Comparison of ENCODE assay signal across 12 mouse cellular contexts in genomic region chr13:93936455-93936854, GRCm38 (mm10).
DNase-seq lines count a peak whose midpoint lies in the region; ATAC-seq and TF ChIP-seq lines count a peak whose summit lies in the region.
"Had no signal": no experiment of that assay in that cellular context is flagged by ENCODE, and none has a peak within 500 bp of the region (broad histone marks: within the 10 kb centered on the region; RNA-seq: fewer than 3 reads in every experiment).

No protein-coding gene starts in this region.

- no peak overlapping the region for H3K4me2 ChIP-seq in liver, embryonic 11.5 days
- no peak overlapping the region for H3K4me2 ChIP-seq in forebrain, embryonic 15.5 days (replicated peaks)
- H3K4me2 ChIP-seq: embryonic facial prominence, embryonic 15.5 days; liver, embryonic 13.5 days had no signal

- no peak for ATAC-seq in liver, embryonic 11.5 days (replicated peaks; ENCODE audit: low FRiP score)
- ATAC-seq in cerebellum, adult (ENCODE audit: insufficient number of reproducible peaks, low FRiP score, low TSS enrichment) = peak; percentile 43; the same call in 1 of the 2 replicates
- no peak for ATAC-seq in frontal cortex, adult (ENCODE audit: low TSS enrichment)
- no peak for ATAC-seq in forebrain, embryonic 15.5 days (replicated peaks)

- WGBS in liver, adult 2 months = 45% methylated on average over 6 of the region's 6 CpGs
- WGBS in liver, embryonic 11.5 days = 88% methylated on average over 6 of the region's 6 CpGs
- 46% methylated on average over 6 of the region's 6 CpGs for WGBS in forebrain, embryonic 15.5 days

- DNase-seq in adrenal gland, adult 2 months = peak; percentile 56
- no peak for DNase-seq in adrenal gland, postnatal 4 days (ENCODE audit: low spot score in 2 of 2)
- DNase-seq in liver, adult 2 months (ENCODE audit: extremely low read depth, low read depth, low spot score) = peak; percentile 89
- DNase-seq in liver, embryonic 11.5 days (ENCODE audit: low spot score) = no peak
- peak; percentile 93 to 94 for DNase-seq in kidney, adult 8-10 months
- DNase-seq: heart, postnatal 36 days; liver, embryonic 13.5 days had no signal

- no peaks in the 10 kb centered on the region for H3K36me3 ChIP-seq in liver, adult 2 months (ENCODE audit: control insufficient read depth, insufficient read depth, low read length)
- no peaks in the 10 kb centered on the region for H3K36me3 ChIP-seq in liver, embryonic 11.5 days (ENCODE audit: control insufficient read depth, insufficient read depth, low read length)
- no peaks in the 10 kb centered on the region for H3K36me3 ChIP-seq in forebrain, embryonic 15.5 days
- H3K36me3 ChIP-seq: embryonic facial prominence, embryonic 15.5 days; liver, embryonic 13.5 days had no signal

- H3K27me3 ChIP-seq in liver, adult 2 months (ENCODE audit: control insufficient read depth, insufficient read depth, low read length) = no peaks in the 10 kb centered on the region
- H3K27me3 ChIP-seq in liver, embryonic 11.5 days (replicated peaks; ENCODE audit: control insufficient read depth, insufficient read depth, low read length) = no peaks in the 10 kb centered on the region
- no peaks in the 10 kb centered on the region for H3K27me3 ChIP-seq in forebrain, embryonic 15.5 days
- H3K27me3 ChIP-seq: embryonic facial prominence, embryonic 15.5 days; liver, embryonic 13.5 days had no signal

- no peak for TF ChIP-seq CTCF in liver, adult 2 months (IDR thresholded peaks at IDR 0.05; ENCODE audit: low read depth, low read length)

- no peak overlapping the region for H3K27ac ChIP-seq in liver, adult 2 months (replicated peaks; ENCODE audit: insufficient read depth, low read depth, low read length)
- H3K27ac ChIP-seq in liver, embryonic 11.5 days (ENCODE audit: low read depth, low read length) = no peak overlapping the region
- no peak overlapping the region for H3K27ac ChIP-seq in forebrain, embryonic 15.5 days (replicated peaks)
- H3K27ac ChIP-seq: embryonic facial prominence, embryonic 15.5 days; liver, embryonic 13.5 days; macrophage had no signal

- H3K9ac ChIP-seq in liver, adult 2 months (ENCODE audit: low read depth, low read length) = no peak overlapping the region
- no peak overlapping the region for H3K9ac ChIP-seq in liver, embryonic 11.5 days (ENCODE audit: low read depth, low read length)
- H3K9ac ChIP-seq in forebrain, embryonic 15.5 days (replicated peaks) = no peak overlapping the region
- H3K9ac ChIP-seq: embryonic facial prominence, embryonic 15.5 days; liver, embryonic 13.5 days had no signal

- H3K4me1 ChIP-seq in liver, adult 2 months (ENCODE audit: control insufficient read depth, insufficient read depth, low read length) = peaks cover 1% of the 10 kb centered on the region; the same call in 1 of the 2 replicates
- H3K4me1 ChIP-seq in liver, embryonic 11.5 days (replicated peaks; ENCODE audit: control insufficient read depth, insufficient read depth, low read length) = peaks cover 7% of the 10 kb centered on the region; the same call in 1 of the 2 replicates
- H3K4me1 ChIP-seq in forebrain, embryonic 15.5 days = peaks cover 11% of the 10 kb centered on the region

- no peak overlapping the region for H3K4me3 ChIP-seq in liver, adult 2 months (ENCODE audit: insufficient read depth, low read depth, low read length)
- no peak overlapping the region for H3K4me3 ChIP-seq in liver, embryonic 11.5 days (ENCODE audit: low read depth, low read length)
- no peak overlapping the region for H3K4me3 ChIP-seq in forebrain, embryonic 15.5 days
- H3K4me3 ChIP-seq: embryonic facial prominence, embryonic 15.5 days; liver, embryonic 13.5 days had no signal

- no peak for TF ChIP-seq POLR2A in liver, adult 2 months (IDR thresholded peaks at IDR 0.05; ENCODE audit: extremely low read depth, insufficient read depth, low read length)

- no peaks in the 10 kb centered on the region for H3K9me3 ChIP-seq in liver, embryonic 11.5 days (ENCODE audit: control insufficient read depth, low read length)
- no peaks in the 10 kb centered on the region for H3K9me3 ChIP-seq in forebrain, embryonic 15.5 days
- H3K9me3 ChIP-seq: embryonic facial prominence, embryonic 15.5 days; liver, embryonic 13.5 days had no signal

- H3K79me2 ChIP-seq in liver, adult 2 months (ENCODE audit: control insufficient read depth, insufficient read depth, low read length) = no peaks in the 10 kb centered on the region

Comparison
In these comparisons a context has a peak if more than half of its experiments do, and no peak if none do; other contexts are left out.
1. DNase-seq: peak in adrenal gland, adult 2 months (single experiment), liver, adult 2 months (single experiment) and kidney, adult 8-10 months (2 of 2); none in adrenal gland, postnatal 4 days (0 of 2) and liver, embryonic 11.5 days (single experiment).